Mouse (Mus musculus): Measurements from ENCODE around the gene Lrrc3.

Gene Lrrc3

DNA sequence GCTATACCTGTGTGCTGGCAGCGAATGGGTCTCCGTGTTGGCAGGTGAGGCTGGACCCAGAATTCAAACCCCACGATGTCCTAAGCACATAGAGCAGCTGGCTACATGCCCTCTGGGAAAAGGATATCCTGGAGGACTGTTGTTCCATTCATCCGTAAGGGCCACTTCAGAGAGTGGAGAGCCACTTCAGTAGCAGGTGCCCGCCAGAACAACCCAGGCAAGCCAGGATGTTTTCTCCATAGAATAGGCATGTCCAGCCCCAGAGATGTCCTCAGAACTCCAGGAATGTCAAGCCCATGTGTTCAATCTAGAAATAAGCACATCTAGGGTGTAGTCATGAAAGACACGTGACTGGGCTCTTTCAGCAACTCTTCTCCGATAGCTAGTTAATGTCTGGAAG lies 32.7 kb downstream of the Lrrc3 start:
- in situ Hi-C loops (cut with MboI, MseI): no loop called here

DNA sequence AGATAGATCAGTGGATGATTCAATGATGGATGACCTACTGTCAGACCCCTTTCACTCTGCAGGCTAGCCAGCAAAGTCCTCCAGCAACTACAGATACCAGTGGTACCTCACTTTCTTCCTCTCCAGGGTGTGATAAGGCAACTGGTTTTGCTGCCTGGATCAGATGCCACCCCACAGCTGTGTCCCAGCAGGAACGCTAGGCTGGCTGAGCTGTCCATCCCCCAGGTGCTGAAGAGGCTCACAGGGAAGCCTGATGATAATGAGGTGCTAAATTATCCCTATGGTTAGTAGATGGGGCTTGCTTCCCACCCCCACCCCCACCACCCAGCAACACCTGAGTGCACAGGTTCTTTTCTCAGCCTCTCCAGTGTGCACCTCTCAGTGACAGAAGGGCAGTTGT lies 34.8 kb downstream of the Lrrc3 start:
- in situ Hi-C loops (cut with MboI, MseI): no loop called here

DNA sequence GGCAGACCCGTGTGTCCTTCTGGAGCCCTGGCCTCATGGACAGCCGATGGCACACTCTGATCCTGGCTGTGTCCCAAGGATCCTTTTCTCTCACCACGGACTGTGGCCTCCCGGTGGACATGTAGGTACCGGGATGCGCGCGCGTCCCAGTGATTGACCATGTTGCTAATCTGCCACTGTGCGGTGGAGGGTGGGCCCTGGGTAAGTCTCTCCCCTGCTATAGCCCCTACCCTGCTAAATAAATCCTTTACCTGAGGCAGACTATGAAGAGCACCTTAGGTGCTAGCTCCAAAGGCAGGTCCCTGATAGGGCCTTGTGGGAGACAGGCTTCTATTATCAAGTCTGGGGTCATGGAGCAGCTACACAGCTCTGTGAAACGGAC lies 37.6 kb downstream of the Lrrc3 start:
- in situ Hi-C loops (cut with MboI, MseI): no loop called here

DNA sequence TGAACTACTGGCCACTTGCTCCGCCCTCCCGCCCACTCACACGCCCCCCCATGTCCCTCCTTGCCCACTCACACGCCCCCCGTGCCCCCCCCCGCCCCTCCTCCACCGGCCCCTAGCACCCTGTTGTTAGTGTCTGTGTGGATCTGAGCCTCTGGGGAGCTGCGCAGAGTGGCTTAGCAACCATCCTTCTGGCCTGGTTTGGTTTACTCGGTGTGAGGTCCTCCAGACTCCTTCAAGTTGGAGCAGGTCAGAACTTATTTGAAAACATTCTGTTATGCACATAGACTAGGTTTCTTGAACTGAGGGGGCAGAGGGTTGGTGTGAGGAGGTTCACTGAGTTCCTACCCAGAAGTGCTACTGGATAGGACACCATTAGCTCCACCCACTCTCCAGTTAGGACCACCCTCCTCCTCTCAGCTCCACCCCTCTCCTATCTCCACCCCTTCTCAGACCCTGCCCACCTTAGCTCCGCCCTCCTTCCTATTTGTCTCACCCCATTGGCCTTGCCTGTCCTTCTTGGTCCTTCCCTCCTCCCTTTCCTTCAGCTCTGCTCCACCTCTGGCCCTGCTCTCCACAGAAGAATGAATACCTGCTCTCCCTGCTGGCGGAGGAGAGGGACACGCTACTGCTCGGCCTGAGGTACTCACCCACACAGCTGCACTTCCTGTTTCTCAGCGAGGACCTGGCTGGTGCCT lies 38.1 kb downstream of the Lrrc3 start:
- in situ Hi-C loops (cut with MboI, MseI): no loop called here

DNA sequence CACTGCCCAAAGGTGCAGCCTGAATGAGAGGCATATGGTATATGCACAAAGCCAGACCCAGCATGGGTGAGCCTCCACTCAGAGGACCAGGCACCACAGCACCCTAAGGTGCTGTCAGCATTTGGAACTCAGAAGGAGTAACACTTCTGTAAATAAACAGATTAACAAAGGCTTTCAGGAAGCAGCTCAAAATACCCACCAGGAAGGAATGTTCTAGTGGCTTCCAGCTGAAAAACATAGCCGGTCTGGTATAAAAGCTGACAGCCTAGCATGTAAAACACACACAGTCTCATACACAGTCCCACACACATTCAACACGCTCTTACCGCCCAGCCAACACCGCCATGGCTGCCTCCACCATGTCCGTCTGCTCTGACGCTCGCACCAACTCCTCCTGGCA lies 40.7 kb downstream of the Lrrc3 start, which contains the start of gene Gm3285:
Gene Gm3285, plus strand, starts transcription at position 301 of the 400 bp plus-strand sequence.
- in situ Hi-C loops (cut with MboI, MseI): no loop called here

DNA sequence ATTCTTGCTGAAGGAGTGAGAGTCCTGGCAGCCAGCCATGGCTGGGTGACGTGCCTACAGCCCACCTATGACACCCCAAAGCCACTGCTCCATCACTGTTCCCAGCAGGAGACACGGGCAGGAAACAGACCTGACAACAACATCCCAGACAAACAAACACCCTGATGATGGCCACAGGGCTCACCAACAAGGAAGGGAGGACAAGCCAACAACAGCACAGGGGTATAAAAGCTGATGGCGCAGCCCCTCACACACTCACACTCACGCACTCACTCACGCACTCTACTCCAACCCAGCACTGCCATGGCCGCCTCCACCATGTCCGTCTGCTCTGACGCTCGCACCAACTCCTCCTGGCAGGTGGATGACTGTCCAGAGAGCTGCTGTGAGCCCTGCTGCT lies 49.8 kb downstream of the Lrrc3 start, which contains the start of gene Gm10318:
Gene Gm10318, plus strand, starts transcription at position 301 of the 400 bp plus-strand sequence.
- in situ Hi-C loops (cut with MboI, MseI): no loop called here

All from T-helper 17 cell (primary cell).